Mouse (Mus musculus) cerebellum, adult (tissue): Measurements from ENCODE around the gene Dnajc9.

ENCODE experiments used
- ATAC-seq: cut with Nextera tagmentation; 2 replicates; pipeline ENCODE4 v1.9.2; 2017; ENCODE audit warnings: mild to moderate bottlenecking, moderate library complexity, mixed read lengths; ENCODE audit not compliant: insufficient number of reproducible peaks, low FRiP score, low TSS enrichment

Dnajc9 gene

GRCm38 (mm10) chr14:20388441-20389129 is at the start of gene Dnajc9:
Gene Dnajc9, minus strand, starts transcription at chr14:20388910.
- ATAC-seq, result peak; percentile 53

DNA sequence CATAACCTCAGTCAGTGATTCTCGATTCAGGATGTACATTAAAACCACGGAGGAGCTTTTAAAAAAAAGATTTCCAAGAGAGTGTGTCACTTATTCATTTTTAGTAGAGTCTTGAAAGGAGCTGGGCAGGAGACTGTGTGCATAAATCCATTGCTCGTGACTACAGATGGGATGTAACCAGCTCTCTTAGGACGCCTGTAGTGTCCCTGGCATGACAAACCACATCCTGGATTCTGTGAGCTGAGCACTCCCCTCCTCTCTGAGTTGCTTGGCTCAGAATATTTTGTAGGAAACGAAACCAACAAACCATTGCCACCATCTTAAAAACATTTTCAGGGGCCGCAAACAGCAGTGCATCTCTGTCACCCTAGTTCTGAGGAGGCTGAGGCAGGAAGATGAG is 48.3 kb upstream of the Dnajc9 start:
- ATAC-seq, result no peak

GRCm38 (mm10) chr14:20432420-20432819 is 43.7 kb upstream of the Dnajc9 start:
- no peak for ATAC-seq

DNA sequence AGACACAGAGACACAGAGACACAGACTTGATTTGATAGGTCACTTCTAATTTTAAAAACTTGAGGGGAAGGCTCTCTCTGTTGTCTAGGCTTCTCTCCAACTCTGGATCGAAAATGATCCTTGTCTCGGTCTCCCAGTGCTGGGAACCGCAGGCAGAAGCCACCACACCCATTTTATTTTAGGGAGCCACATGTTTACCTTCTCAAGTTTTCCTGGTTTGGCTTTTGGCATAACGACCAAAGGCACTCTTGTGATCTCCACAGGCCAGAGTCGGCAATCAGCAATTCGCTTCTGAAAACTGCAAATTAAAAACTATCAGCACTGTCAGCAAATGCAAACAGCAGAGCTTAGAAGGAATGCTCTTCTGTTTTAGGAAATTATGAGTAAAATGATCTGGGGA is 43.0 kb upstream of the Dnajc9 start:
- ATAC-seq, result no peak

DNA sequence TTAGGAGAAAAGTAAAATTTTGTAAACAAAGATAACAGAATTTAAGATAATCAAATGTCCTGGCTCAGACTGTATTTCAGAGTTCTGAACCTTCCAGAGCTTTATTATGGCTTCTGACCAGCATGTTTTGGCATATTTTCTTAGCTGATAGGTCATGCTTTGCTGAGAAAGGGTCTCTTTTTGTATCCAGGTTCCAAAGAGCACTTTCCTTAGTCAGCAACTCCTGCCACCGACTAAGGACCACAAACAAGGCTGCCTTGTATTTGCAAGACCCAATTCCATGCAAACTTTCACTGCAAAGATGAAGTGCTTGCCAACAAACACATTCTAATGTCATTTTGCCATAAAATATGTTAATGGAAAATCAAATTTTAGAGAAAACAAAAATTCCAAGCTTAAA is 41.1 kb upstream of the Dnajc9 start:
- ATAC-seq, result no peak

- no peak for ATAC-seq
Measured at GRCm38 (mm10) chr14:20428593-20428992, 39.9 kb upstream of the Dnajc9 start.

DNA sequence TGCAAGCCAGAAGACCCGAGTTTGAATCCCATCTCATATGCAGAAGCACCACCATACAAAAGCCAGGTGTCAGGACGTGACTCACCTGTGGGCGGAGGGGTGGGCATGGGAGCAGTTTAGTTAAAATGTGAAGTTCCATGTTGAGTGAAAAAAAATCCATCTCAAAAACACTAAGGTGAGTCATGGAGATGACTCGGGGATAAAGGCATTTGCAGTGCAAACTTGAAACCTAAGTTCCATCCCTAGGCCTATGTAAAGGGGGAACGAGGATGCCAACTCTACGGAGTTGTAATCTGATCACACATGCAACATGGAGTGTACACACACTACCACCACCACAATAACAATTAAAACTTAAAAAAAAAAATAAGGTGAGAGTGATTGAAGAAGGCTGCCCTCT is 34.3 kb upstream of the Dnajc9 start:
- no peak for ATAC-seq

DNA sequence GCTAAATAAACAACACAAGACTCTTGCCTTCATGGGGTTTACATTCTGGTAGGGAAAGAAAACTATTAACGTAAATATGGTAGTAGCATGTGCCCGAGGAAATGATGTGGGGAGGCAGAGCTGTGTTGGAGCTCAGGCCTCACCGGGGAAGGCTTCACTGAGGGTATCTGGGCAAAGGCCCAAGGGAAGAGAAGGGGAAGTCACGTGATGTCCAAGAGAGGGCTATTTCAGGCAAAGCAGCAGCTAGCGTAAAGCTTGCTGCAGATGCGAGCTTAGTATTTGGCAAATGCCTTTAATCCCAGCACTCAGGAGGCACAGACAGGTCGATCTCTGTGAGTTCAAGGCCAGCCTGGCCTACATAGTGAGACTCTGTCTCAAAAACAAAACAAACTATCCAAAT is 33.5 kb upstream of the Dnajc9 start:
- no peak for ATAC-seq

- peak; percentile 52; the same call in 1 of the 2 replicates for ATAC-seq
Measured at GRCm38 (mm10) chr14:20400071-20400470, 11.4 kb upstream of the Dnajc9 start.

DNA sequence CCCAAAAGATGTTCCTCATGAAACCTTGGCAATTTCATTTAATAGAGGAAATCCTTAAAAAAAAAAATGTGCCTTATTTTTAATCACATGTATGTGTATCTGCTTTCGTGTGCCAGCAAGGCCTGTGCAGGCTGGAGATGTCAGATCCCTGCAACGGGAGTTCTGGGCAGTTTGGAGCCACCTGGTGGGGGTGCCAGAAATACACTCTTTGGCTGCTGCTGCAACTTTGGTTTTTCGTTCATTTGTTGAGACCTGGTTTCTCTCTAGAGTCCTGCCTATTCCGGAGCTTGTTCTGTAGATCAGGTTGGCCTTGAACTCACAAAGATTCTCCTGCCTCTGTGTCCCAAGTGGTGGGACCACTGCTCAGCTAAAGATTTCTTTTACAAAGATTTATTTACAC is 10.2 kb upstream of the Dnajc9 start:
- ATAC-seq, result no peak

DNA sequence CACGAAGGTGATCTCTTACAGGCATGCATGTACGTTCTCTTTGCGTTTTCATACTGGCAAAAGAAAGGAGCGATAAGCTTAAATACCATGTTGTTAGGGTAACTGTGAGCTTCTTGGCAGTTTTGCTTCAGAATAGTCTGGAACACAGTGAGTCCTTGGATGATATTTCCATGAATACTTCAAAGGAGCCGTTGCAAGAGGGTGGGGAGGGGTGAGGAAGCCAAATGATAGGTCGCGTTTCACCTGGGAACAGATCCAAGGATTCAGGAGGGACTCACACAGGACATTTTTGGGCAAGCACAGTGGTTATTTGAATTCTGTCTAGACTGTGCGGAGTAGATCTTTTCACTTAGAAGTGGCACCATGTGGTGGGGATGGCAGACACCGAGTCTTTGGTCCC is 8.5 kb upstream of the Dnajc9 start:
- ATAC-seq, result no peak

DNA sequence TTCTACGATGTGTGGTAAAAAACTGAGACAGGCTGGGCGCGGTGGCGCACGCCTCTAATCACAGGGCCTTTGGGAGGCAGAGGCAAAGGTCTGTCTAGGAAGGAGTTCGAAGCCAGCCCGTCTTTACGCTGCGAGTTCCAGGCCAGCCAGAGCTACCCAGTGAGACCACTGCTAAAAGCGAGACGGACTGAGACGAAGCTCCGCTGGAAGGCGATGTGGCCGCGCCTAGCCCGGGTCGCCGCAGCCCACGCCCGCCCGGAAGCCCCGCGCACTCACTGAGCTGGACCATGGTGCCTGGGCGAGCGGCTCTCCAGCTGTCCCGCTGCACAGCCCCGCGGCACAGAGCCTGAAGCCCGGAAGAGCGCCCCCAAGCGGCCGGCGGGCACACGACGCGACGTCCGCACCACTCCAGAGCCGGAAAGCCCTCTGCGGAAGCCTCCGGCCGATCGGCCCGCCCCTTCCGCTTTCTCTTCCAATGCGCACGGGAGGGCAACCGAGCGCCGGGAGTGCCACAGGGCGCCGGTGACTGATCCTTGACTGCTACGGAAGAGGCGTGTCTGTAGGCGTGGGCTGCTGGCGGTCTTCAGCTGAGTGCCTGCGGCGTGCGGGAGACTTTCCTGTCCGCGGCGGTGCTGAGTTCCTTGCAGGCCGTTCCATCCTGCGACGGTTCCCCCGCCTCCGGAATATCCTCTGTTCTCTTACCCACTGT is 4.6 kb upstream of the Dnajc9 start, which contains the start of gene Mrps16:
Mrps16 (minus strand) TSS at position 430 of the 709 bp plus-strand sequence.
- ATAC-seq, result peak; percentile 96

DNA sequence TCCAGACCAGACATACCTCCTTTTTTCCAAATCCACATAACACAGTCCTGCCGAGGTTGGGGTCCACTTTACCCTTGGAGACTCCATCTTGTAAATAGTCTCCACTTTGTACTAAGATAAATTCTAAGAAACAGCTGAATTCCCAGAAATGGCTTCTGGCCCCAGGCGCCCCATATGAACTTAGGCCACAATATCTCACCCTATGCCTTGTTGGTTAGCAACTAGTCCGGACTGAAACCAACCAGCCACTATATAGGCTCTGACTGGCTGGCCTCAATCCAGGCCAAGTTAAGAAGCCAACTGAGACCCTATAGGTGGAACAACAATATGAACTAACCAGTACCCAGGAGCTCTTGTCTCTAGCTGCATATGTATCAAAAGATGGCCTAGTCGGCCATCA is 3.6 kb upstream of the Dnajc9 start:
- ATAC-seq, result no peak

- no peak for ATAC-seq
Measured at GRCm38 (mm10) chr14:20389446-20390079, 853 bp upstream of the Dnajc9 start.

DNA sequence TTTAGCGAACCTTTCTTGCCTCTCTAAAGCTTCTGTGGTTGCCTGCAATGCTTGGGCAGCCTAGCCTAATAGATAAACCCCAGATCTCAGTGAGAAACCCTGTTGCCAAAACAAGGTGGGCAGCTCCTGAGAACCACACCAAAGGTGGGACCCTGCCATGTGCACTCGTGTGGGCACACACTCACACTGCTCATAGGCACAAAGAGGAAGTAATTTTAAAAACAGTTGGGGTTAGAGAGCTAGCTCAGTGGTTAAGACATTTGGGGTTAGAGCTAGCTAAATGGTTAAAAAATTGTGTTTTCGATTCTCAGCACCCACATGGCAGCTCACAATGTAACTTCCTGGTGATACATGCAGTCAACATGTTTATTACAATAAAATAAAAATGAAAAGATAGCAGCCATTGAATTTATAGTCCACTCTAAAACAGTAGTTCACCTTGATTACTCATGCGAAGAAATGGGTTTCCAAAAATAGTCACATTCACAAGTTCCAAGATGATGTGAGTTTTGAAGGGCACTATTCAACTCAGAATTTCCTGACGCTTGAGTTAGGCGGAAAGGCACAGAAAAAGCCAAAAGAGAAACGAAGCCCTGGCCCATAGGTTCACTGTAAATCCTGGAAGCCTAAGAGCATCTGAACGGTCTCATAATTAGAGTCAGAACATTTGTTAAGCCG is 8.8 kb downstream of the Dnajc9 start:
- ATAC-seq, result no peak

DNA sequence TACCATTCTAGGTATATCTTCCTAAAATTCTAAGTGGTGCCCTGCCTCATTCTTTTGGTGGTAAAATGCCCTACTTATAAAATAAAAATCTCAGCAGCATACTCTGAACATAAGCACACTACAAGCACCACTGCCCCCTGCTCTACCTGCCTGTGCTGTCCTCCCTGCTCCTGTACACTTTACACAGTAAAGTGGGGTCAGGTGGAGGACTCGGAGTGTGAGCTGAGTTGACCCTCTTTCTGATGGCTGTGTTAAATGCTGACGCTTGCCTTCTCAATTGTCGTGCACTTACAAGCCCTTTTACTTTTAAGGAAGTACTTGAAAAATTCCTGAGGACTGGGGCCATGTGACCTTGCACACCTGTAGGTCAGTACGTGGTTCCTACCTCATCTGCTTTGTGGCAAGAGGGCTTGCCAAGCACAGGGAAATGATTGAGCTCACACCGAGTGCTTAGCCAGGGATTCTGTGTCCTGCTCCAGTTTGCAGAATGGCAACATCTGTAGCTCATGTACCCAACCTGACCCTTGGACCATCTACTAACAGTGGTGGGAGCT is 9.5 kb downstream of the Dnajc9 start:
- ATAC-seq, result no peak

GRCm38 (mm10) chr14:20378313-20379061 is 10.2 kb downstream of the Dnajc9 start:
- peak; percentile 81 for ATAC-seq

GRCm38 (mm10) chr14:20377112-20377521 is 11.6 kb downstream of the Dnajc9 start:
- no peak for ATAC-seq

DNA sequence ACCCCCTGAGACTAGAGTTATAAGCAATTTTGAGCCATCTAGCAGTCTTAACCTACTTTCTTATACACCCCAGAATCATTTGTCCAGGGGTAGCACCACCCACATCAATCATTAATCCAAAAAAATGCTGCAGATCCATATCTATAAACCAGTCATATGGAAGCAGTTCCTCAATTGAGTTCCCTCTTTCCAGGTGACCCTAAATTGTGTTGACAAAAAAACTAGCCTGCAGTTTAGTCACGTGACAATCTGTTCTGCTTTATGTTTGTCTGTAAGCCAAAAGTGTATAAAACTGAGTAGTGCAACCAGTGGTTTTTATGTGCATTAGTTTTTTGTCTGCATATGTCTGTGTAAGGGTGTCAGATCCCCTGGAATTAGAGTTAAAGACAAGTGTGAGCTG is 16.9 kb downstream of the Dnajc9 start:
- ATAC-seq, result no peak

DNA sequence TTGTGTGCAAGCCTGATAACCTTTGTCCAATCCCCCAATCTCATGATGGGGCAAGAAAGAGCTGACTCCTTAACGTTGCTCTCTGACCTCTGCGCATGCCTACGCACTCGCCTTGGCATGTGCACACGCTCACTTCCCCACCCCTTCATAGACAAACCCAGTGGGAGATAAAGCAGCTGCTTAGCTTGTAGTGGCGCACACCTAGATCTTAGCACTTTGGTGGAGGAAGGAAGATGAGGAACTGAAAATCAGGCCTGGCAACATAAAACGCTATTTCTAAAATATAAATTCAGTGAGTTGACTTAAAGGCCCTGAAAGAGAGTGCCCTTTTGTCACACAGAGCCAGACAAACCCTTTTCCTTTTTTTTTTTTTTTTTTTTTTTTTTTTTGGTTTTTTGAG is 17.9 kb downstream of the Dnajc9 start:
- ATAC-seq, result no peak
